In the genomic region with DNA sequence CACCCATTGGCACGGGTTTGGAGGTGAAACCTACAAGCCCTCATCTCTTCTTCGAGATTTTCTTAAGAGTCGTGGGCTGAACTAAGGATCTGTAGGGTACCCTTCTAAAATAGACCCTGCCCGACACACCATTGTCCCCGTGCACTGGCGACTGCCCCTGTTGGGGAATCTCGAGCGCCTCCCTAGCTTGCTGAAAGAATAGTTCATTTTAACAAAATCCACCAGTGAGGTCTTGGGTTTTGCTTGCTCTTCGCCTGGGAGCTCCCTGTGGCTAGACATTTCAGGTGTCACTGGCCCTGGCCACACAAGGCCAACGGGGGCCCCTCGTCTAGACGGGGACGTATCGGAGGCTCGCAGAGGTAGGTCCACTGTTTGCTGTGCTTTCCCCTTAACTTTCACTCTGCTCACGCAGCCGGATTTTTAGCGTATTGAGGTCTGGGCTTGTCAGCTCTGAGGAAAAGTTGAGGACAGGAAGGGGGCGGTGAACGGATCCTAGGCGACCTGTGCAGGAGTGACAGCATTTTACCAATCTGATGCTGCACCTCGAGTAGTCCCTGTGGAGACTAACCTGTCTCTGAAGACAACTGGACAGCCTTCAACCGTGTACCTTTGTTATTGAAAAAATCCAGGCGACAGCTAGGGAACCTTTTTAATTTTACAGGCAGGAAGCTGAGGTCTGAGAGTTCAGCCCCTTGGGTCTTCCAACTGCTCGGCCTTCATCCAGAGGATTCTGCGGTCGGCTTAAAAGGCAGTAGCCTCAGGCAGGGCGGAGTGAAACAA, we compare ENCODE assay signal across 8 mouse cellular contexts. TPM values are rescaled to one million over a fixed set of nuclear protein-coding genes. Genes with fewer than 3 reads are reported as not detected.
DNase-seq lines count a peak whose midpoint lies in the region; ATAC-seq lines count a peak whose summit lies in the region.

No protein-coding gene starts in this region.

- intact Hi-C loops in heart, postnatal 14 days (cut with DNase I), result loop anchor here (2.0 to 10.0 kb wide), 4 partner anchors 46 to 141 kb away; no protein-coding TSS in a partner anchor

- peak; percentile 43 for ATAC-seq in forebrain, embryonic 11.5 days (replicated peaks; ENCODE audit: low FRiP score)
- ATAC-seq in lung, embryonic 16.5 days (ENCODE audit: low read depth), result peak; percentile 41

- DNase-seq in CD8-positive naive resting alpha-beta T cell, adult 2 months (ENCODE audit: low read depth in 2 of 2, low spot score in 2 of 2), result peak; percentile 52 to 67
- peak; percentile 69 for DNase-seq in adrenal gland, postnatal 14 days
- DNase-seq in forebrain, embryonic 11.5 days (ENCODE audit: low spot score), result peak; percentile 72
- DNase-seq in heart, postnatal 14 days, result peak; percentile 49 to 59
- peak; percentile 43 to 69 for DNase-seq in layer of hippocampus, adult 18-20 months (ENCODE audit: low spot score in 2 of 2)
- peak; percentile 57 for DNase-seq in ovary, postnatal 36 days (ENCODE audit: low spot score)
- DNase-seq in urinary bladder, adult 2 months (ENCODE audit: low spot score), result peak; percentile 38

- peak overlapping the region; percentile 92 for H3K4me2 ChIP-seq in forebrain, embryonic 11.5 days (ENCODE audit: low read depth, low read length, severe bottlenecking)
- H3K4me2 ChIP-seq in lung, embryonic 16.5 days (ENCODE audit: low read depth, low read length), result peak overlapping the region; percentile 89

- no peaks in the 10 kb centered on the region for H3K36me3 ChIP-seq in forebrain, embryonic 11.5 days (ENCODE audit: control insufficient read depth, insufficient read depth, low read length)
- H3K36me3 ChIP-seq in lung, embryonic 16.5 days (ENCODE audit: control insufficient read depth, insufficient read depth, low read length), result no peaks in the 10 kb centered on the region

- under 1% methylated on average over 28 of the region's 28 CpGs for WGBS in forebrain, embryonic 11.5 days
- WGBS in lung, embryonic 16.5 days, result under 1% methylated on average over 28 of the region's 28 CpGs

- peak overlapping the region; percentile 54; the same call in 1 of the 2 replicates for H3K27ac ChIP-seq in forebrain, embryonic 11.5 days (ENCODE audit: low read depth, low read length)
- peak overlapping the region; percentile 96 for H3K27ac ChIP-seq in lung, embryonic 16.5 days (ENCODE audit: low read length)

- peak overlapping the region; percentile 78 for H3K4me3 ChIP-seq in forebrain, embryonic 11.5 days (ENCODE audit: low read depth, low read length)
- H3K4me3 ChIP-seq in lung, embryonic 16.5 days (ENCODE audit: low read length), result peak overlapping the region; percentile 89

- H3K9ac ChIP-seq in forebrain, embryonic 11.5 days (ENCODE audit: low read length), result peak overlapping the region; percentile 97
- H3K9ac ChIP-seq in lung, embryonic 16.5 days (ENCODE audit: low read length), result peak overlapping the region; percentile 98

- peaks cover 3% of the 10 kb centered on the region; the same call in 1 of the 2 replicates for H3K27me3 ChIP-seq in forebrain, embryonic 11.5 days (ENCODE audit: control insufficient read depth, insufficient read depth, low read length)
- H3K27me3 ChIP-seq in lung, embryonic 16.5 days (ENCODE audit: control insufficient read depth, insufficient read depth, low read depth, low read length), result no peaks in the 10 kb centered on the region

- no peaks in the 10 kb centered on the region for H3K9me3 ChIP-seq in forebrain, embryonic 11.5 days (ENCODE audit: control insufficient read depth, low read length)
- no peaks in the 10 kb centered on the region for H3K9me3 ChIP-seq in lung, embryonic 16.5 days (ENCODE audit: control insufficient read depth, low read length)

- peaks cover 6% of the 10 kb centered on the region; the same call in 1 of the 2 replicates for H3K4me1 ChIP-seq in forebrain, embryonic 11.5 days (replicated peaks; ENCODE audit: control insufficient read depth, insufficient read depth, low read length)
- peaks cover 32% of the 10 kb centered on the region for H3K4me1 ChIP-seq in lung, embryonic 16.5 days (replicated peaks; ENCODE audit: control insufficient read depth, insufficient read depth, low read length)

RNA-seq across cellular contexts. Expression of gene St6gal1, which starts 1.5 kb away (rescaled TPM):
- total RNA-seq in adrenal gland, postnatal 14 days (2021), result 42.8 and 43.6 TPM in 2 replicates
- polyA plus RNA-seq in forebrain, embryonic 11.5 days (2014; fragmentation: Nextera tagmentation; extraction: Ambion mirVana), result 24.7 TPM in 2 replicates
- total RNA-seq in heart, postnatal 14 days (2021), result 10 to 100 TPM; 12.4 to 13.3 TPM
- 10 to 100 TPM; 15.9 to 16.3 TPM for total RNA-seq in layer of hippocampus, adult 18-20 months (2021)
- polyA plus RNA-seq in lung, embryonic 16.5 days (2015; fragmentation: Nextera tagmentation; extraction: Ambion mirVana), result 49.0 and 56.2 TPM in 2 replicates
- polyA plus RNA-seq in urinary bladder, adult 2 months (2012; rRNA removed), result 8.1 and 8.8 TPM in 2 replicates

Comparison
In these comparisons a context has a peak if more than half of its experiments do, and no peak if none do; other contexts are left out.
1. Peak in every context shown above with its lines: DNase-seq, ATAC-seq, H3K4me3 ChIP-seq and H3K27ac ChIP-seq.